Mouse (Mus musculus) cerebellum, adult 9-10 months (tissue): ENCODE data around the gene Camkv.

ENCODE experiments used
- DNase-seq: peaks from one replicate; pipeline ENCODE4 v3.0.0; 2022

Camkv gene

GRCm38 (mm10) chr9:107935374-107935773 lies at the start of gene Camkv:
TSS of gene Camkv (plus strand) at chr9:107935674.
- DNase-seq = no peak

- DNase-seq = peak; percentile 93
Measured at GRCm38 (mm10) chr9:107887804-107888266, 47.6 kb upstream of the Camkv start, which contains the start of gene Mon1a. TSS of gene Mon1a (plus strand) at chr9:107888151.

- peak; percentile 63 for DNase-seq
Measured at GRCm38 (mm10) chr9:107888267-107888850, 47.1 kb upstream of the Camkv start.

- DNase-seq = no peak
Measured at GRCm38 (mm10) chr9:107890260-107890659, 45.2 kb upstream of the Camkv start.

- no peak for DNase-seq
Measured at GRCm38 (mm10) chr9:107891023-107891422, 44.5 kb upstream of the Camkv start.

GRCm38 (mm10) chr9:107898563-107898962 lies 36.9 kb upstream of the Camkv start:
- no peak for DNase-seq

- DNase-seq = peak; percentile 26
Measured at GRCm38 (mm10) chr9:107899855-107900254, 35.6 kb upstream of the Camkv start.

- peak; percentile 95 for DNase-seq
Measured at GRCm38 (mm10) chr9:107900840-107901626, 34.4 kb upstream of the Camkv start.

- no peak for DNase-seq
Measured at GRCm38 (mm10) chr9:107901627-107901914, 33.9 kb upstream of the Camkv start.

GRCm38 (mm10) chr9:107904726-107905125 lies 30.7 kb upstream of the Camkv start:
- peak; percentile 90 for DNase-seq

GRCm38 (mm10) chr9:107906252-107906966 lies 29.1 kb upstream of the Camkv start, which contains the start of gene Mst1r:
TSS of gene Mst1r (plus strand) at chr9:107906873.
- no peak for DNase-seq

- DNase-seq = no peak
Measured at GRCm38 (mm10) chr9:107906967-107907800, 28.3 kb upstream of the Camkv start.

- no peak for DNase-seq
Measured at GRCm38 (mm10) chr9:107907801-107908120, 27.7 kb upstream of the Camkv start.

GRCm38 (mm10) chr9:107908410-107909158 lies 26.9 kb upstream of the Camkv start:
- DNase-seq = no peak

GRCm38 (mm10) chr9:107910025-107910769 lies 25.3 kb upstream of the Camkv start:
- DNase-seq = no peak

- DNase-seq = no peak
Measured at GRCm38 (mm10) chr9:107914764-107915420, 20.6 kb upstream of the Camkv start.

GRCm38 (mm10) chr9:107917895-107918608 lies 17.4 kb upstream of the Camkv start:
- DNase-seq = no peak

GRCm38 (mm10) chr9:107918884-107919283 lies 16.6 kb upstream of the Camkv start:
- DNase-seq = no peak

GRCm38 (mm10) chr9:107919441-107919840 lies 16.0 kb upstream of the Camkv start:
- no peak for DNase-seq

- DNase-seq = no peak
Measured at GRCm38 (mm10) chr9:107923021-107923420, 12.5 kb upstream of the Camkv start.
